Mouse (Mus musculus) intestine, embryonic 16.5 days (tissue): ENCODE results near the gene Thap7. TPM values are rescaled to one million over a fixed set of nuclear protein-coding genes. Genes with fewer than 3 reads are reported as not detected.

Source experiments
- ATAC-seq: fragments of 200-750 bp; cut with Nextera tagmentation; 2 replicates; pipeline ENCODE4 v1.8.0; 2017; ENCODE audit warnings: moderate TSS enrichment, moderate library complexity
- H3K27ac ChIP-seq: fragments of 300-500 bp; sonication (generic); 2 replicates; pipeline ENCODE4 v1.5.1; 2014; ENCODE audit warnings: mild to moderate bottlenecking, low read length
- H3K27me3 ChIP-seq: fragments of 300-500 bp; sonication (generic); replicated peaks from 2 replicates; pipeline ENCODE4 v1.6.1; 2014; ENCODE audit warnings: low read length, control low read depth, mixed read lengths; ENCODE audit not compliant: control insufficient read depth, insufficient read depth
- H3K36me3 ChIP-seq: fragments of 300-500 bp; sonication (generic); 2 replicates; pipeline ENCODE4 v1.6.1; 2014; ENCODE audit warnings: low read length, control low read depth; ENCODE audit not compliant: control insufficient read depth, insufficient read depth
- H3K4me1 ChIP-seq: fragments of 300-500 bp; sonication (generic); 2 replicates; pipeline ENCODE4 v1.6.1; 2014; ENCODE audit warnings: low read length, control low read depth, mixed read lengths; ENCODE audit not compliant: control insufficient read depth, insufficient read depth
- H3K4me2 ChIP-seq: fragments of 300-500 bp; sonication (generic); 2 replicates; pipeline ENCODE4 v1.6.1; 2014; ENCODE audit warnings: low read depth, low read length, control low read depth
- H3K4me3 ChIP-seq: fragments of 300-500 bp; sonication (generic); 2 replicates; pipeline ENCODE4 v1.5.1; 2014; ENCODE audit warnings: mild to moderate bottlenecking, low read length
- H3K9ac ChIP-seq: fragments of 300-500 bp; sonication (generic); 2 replicates; pipeline ENCODE4 v1.6.1; 2014; ENCODE audit warnings: low read depth, low read length
- H3K9me3 ChIP-seq: fragments of 300-500 bp; sonication (generic); 2 replicates; pipeline ENCODE4 v1.6.1; 2016; ENCODE audit warnings: low read length, control low read depth; ENCODE audit not compliant: control insufficient read depth
- WGBS: fragments of 180-500 bp; shearing (Covaris S2); extraction: QIAGEN DNeasy Blood & Tissue Kit; methylation state at CpG from one replicate; pipeline ENCODE4 v1.1.7; 2014; 5-methylcytosine and 5-hydroxymethylcytosine counted together
- polyA plus RNA-seq: library from polyadenylated mRNA; unstranded; fragments of >200 nt; fragmentation: Nextera tagmentation; extraction: Ambion mirVana; gene quantifications from 2 replicates; pipeline ENCODE4 v1.2.1, GENCODE M21; 2015

Thap7 gene
- polyA plus RNA-seq, 1 experiment from 2014 or later: 59.3 TPM

- Histone ChIP-seq H3K4me3 (no peak overlapping the region), H3K9ac (no peak overlapping the region), H3K36me3 (peaks cover 5% of the 10 kb centered on the region; the same call in 1 of the 2 replicates), H3K27ac (no peak overlapping the region), H3K27me3 (no peaks in the 10 kb centered on the region), H3K4me1 (no peaks in the 10 kb centered on the region; the same call in 1 of the 2 replicates), H3K9me3 (no peaks in the 10 kb centered on the region), H3K4me2 (no peak overlapping the region)
- no peak for ATAC-seq
- 72% methylated on average over 4 of the region's 4 CpGs for WGBS
These were observed 52.5 kb downstream of the Thap7 start for GRCm38 (mm10) chr16:17478331-17478943.

Other genes with a start within 250 kb of the Thap7 start
- 2.0 and 4.8 TPM in 2 replicates for gene Serpind1, start 199.8 kb downstream of the Thap7 start, polyA plus RNA-seq
- 15.2 and 15.9 TPM in 2 replicates for gene Snap29, start 125.2 kb downstream of the Thap7 start, polyA plus RNA-seq
- 23.1 and 28.6 TPM in 2 replicates for gene Pi4ka, start 124.8 kb downstream of the Thap7 start, polyA plus RNA-seq
- 42.7 and 42.9 TPM in 2 replicates for gene Crkl, start 79.1 kb downstream of the Thap7 start, polyA plus RNA-seq
- 8.9 and 9.7 TPM in 2 replicates for gene Aifm3, start 41.5 kb downstream of the Thap7 start, polyA plus RNA-seq
- 96.8 and 128 TPM in 2 replicates for gene Lztr1, start 22.4 kb downstream of the Thap7 start, polyA plus RNA-seq
- gene Lrrc74b, start 30.1 kb upstream of the Thap7 start, polyA plus RNA-seq: 0.17 and 0.31 TPM in 2 replicates
- gene P2rx6, start 30.7 kb upstream of the Thap7 start, polyA plus RNA-seq: 0.48 and 1.1 TPM in 2 replicates
- 36.2 and 38.1 TPM in 2 replicates for gene Slc7a4, start 52.1 kb upstream of the Thap7 start, polyA plus RNA-seq
- gene Smpd4, start 88.2 kb upstream of the Thap7 start, polyA plus RNA-seq: 24.5 and 24.9 TPM in 2 replicates
- gene Ccdc74a, start 115.3 kb upstream of the Thap7 start, polyA plus RNA-seq: 5.0 and 5.3 TPM in 2 replicates
- gene Med15, start 201.8 kb upstream of the Thap7 start, polyA plus RNA-seq: 43.9 and 47.9 TPM in 2 replicates
- gene Klhl22, start 228.5 kb upstream of the Thap7 start, polyA plus RNA-seq: 56.5 and 59.2 TPM in 2 replicates